Mouse (Mus musculus) NIH3T3 (cell line): ENCODE measurements around the gene Ptgdr2.

ENCODE experiments used
- DNase-seq: peaks from one replicate; pipeline ENCODE4 v3.0.0-alpha.2; 2012; ENCODE audit warnings: low read depth

Gene Ptgdr2

GRCm38 (mm10) chr19:10935029-10935428 is 1.9 kb upstream of the Ptgdr2 start:
- DNase-seq: no peak

- DNase-seq: no peak
Measured at GRCm38 (mm10) chr19:10936077-10936476, 883 bp upstream of the Ptgdr2 start.

GRCm38 (mm10) chr19:10938771-10939170 is 1.8 kb downstream of the Ptgdr2 start:
- DNase-seq: no peak

GRCm38 (mm10) chr19:10940097-10940800 is 3.3 kb downstream of the Ptgdr2 start:
- DNase-seq: no peak

GRCm38 (mm10) chr19:10940801-10941457 is 4.0 kb downstream of the Ptgdr2 start:
- DNase-seq: no peak

- no peak for DNase-seq
Measured at GRCm38 (mm10) chr19:10943955-10944354, 7.0 kb downstream of the Ptgdr2 start.

GRCm38 (mm10) chr19:10946506-10946905 is 9.5 kb downstream of the Ptgdr2 start:
- DNase-seq: no peak

- DNase-seq: no peak
Measured at GRCm38 (mm10) chr19:10947219-10947618, 10.3 kb downstream of the Ptgdr2 start.

GRCm38 (mm10) chr19:10948416-10948815 is 11.5 kb downstream of the Ptgdr2 start:
- DNase-seq: no peak

GRCm38 (mm10) chr19:10949112-10949511 is 12.2 kb downstream of the Ptgdr2 start, which contains the start of gene Ccdc86:
Ccdc86 (minus strand) TSS chr19:10949266.
- DNase-seq: peak; percentile 100

- no peak for DNase-seq
Measured at GRCm38 (mm10) chr19:10949558-10949957, 12.6 kb downstream of the Ptgdr2 start.

- DNase-seq: peak; percentile 75
Measured at GRCm38 (mm10) chr19:10952021-10952939, 15.3 kb downstream of the Ptgdr2 start.

- DNase-seq: peak; percentile 88
Measured at GRCm38 (mm10) chr19:10959085-10959977, 22.4 kb downstream of the Ptgdr2 start.

GRCm38 (mm10) chr19:10959978-10960346 is 23.0 kb downstream of the Ptgdr2 start:
- DNase-seq: no peak

GRCm38 (mm10) chr19:10965721-10966120 is 28.8 kb downstream of the Ptgdr2 start:
- no peak for DNase-seq

GRCm38 (mm10) chr19:10968578-10968977 is 31.6 kb downstream of the Ptgdr2 start:
- no peak for DNase-seq

- DNase-seq: no peak
Measured at GRCm38 (mm10) chr19:10970457-10970856, 33.5 kb downstream of the Ptgdr2 start.

GRCm38 (mm10) chr19:10972660-10973059 is 35.7 kb downstream of the Ptgdr2 start:
- DNase-seq: no peak

GRCm38 (mm10) chr19:10973187-10973586 is 36.2 kb downstream of the Ptgdr2 start:
- no peak for DNase-seq

GRCm38 (mm10) chr19:10974238-10974865 is 37.4 kb downstream of the Ptgdr2 start, which contains the start of gene Ms4a10:
Ms4a10 (minus strand) TSS chr19:10974670.
- DNase-seq: no peak

GRCm38 (mm10) chr19:10975187-10975586 is 38.2 kb downstream of the Ptgdr2 start:
- DNase-seq: no peak
